Mouse (Mus musculus) G1E (cell line): ENCODE results near the gene Pgm2.

ENCODE experiments used
- CTCF ChIP-seq: IDR thresholded peaks from 2 replicates; pipeline ENCODE4 v1.5.1; 2012; ENCODE audit warnings: low read depth, low read length, inconsistent platforms, mixed read lengths
- GATA1 ChIP-seq: IDR thresholded peaks from 2 replicates; pipeline ENCODE4 v1.6.1; 2012; ENCODE audit warnings: borderline replicate concordance, low read length, inconsistent platforms, mixed read lengths
- TAL1 ChIP-seq: conservative IDR thresholded peaks from 2 replicates; pipeline ENCODE4 v1.6.1; 2012; ENCODE audit warnings: low read depth, low read length, inconsistent platforms, mixed read lengths

- TF ChIP-seq CTCF (no peak), TAL1 (no peak), GATA1 (no peak)
Measured at GRCm38 (mm10) chr5:64088740-64089139, 4.0 kb upstream of the Pgm2 start.
